Mouse (Mus musculus) layer of hippocampus, adult 9-10 months (tissue): ENCODE results near the gene Ttll9.

Experiments used
- DNase-seq: peaks from one replicate; pipeline ENCODE4 v3.0.0; 2022; ENCODE audit warnings: low spot score

The Ttll9 gene

GRCm38 (mm10) chr2:153013724-153014515 lies 51.6 kb downstream of the Ttll9 start:
- DNase-seq, result no peak

- DNase-seq, result peak; percentile 89
These were observed 52.7 kb downstream of the Ttll9 start, which contains the start of gene Pdrg1 for GRCm38 (mm10) chr2:153014758-153015593. Pdrg1 (minus strand) TSS chr2:153015427.

- DNase-seq, result no peak
These were observed 53.5 kb downstream of the Ttll9 start for GRCm38 (mm10) chr2:153015804-153016203.

GRCm38 (mm10) chr2:153016786-153017185 lies 54.5 kb downstream of the Ttll9 start:
- DNase-seq, result no peak

- no peak for DNase-seq
These were observed 57.1 kb downstream of the Ttll9 start for GRCm38 (mm10) chr2:153019355-153019754.

GRCm38 (mm10) chr2:153021163-153021562 lies 58.9 kb downstream of the Ttll9 start:
- no peak for DNase-seq

- DNase-seq, result no peak
These were observed 60.6 kb downstream of the Ttll9 start for GRCm38 (mm10) chr2:153022855-153023254.

GRCm38 (mm10) chr2:153026052-153026451 lies 63.8 kb downstream of the Ttll9 start:
- no peak for DNase-seq

- no peak for DNase-seq
These were observed 65.2 kb downstream of the Ttll9 start for GRCm38 (mm10) chr2:153027501-153027900.

- no peak for DNase-seq
These were observed 68.1 kb downstream of the Ttll9 start for GRCm38 (mm10) chr2:153030422-153030821.

GRCm38 (mm10) chr2:153031126-153032082 lies 69.1 kb downstream of the Ttll9 start, which contains the start of gene Xkr7:
Xkr7 (plus strand) TSS chr2:153031852.
- DNase-seq, result no peak

- DNase-seq, result no peak
These were observed 70.0 kb downstream of the Ttll9 start for GRCm38 (mm10) chr2:153032083-153032842.

GRCm38 (mm10) chr2:153032973-153033372 lies 70.7 kb downstream of the Ttll9 start:
- no peak for DNase-seq

- DNase-seq, result no peak
These were observed 71.4 kb downstream of the Ttll9 start for GRCm38 (mm10) chr2:153033545-153034230.

- no peak for DNase-seq
These were observed 74.4 kb downstream of the Ttll9 start for GRCm38 (mm10) chr2:153036690-153037089.

GRCm38 (mm10) chr2:153043886-153044285 lies 81.6 kb downstream of the Ttll9 start:
- DNase-seq, result no peak

GRCm38 (mm10) chr2:153045884-153046299 lies 83.6 kb downstream of the Ttll9 start:
- no peak for DNase-seq

- DNase-seq, result no peak
These were observed 85.7 kb downstream of the Ttll9 start for GRCm38 (mm10) chr2:153047828-153048465.

- DNase-seq, result no peak
These were observed 87.2 kb downstream of the Ttll9 start for GRCm38 (mm10) chr2:153049288-153049996.
